25 mouse cellular contexts compared by ENCODE assay signal in genomic region chr6:85234796-85235195, GRCm38 (mm10). TPM values are rescaled to one million over a fixed set of nuclear protein-coding genes. Genes with fewer than 3 reads are reported as not detected.
DNase-seq lines count a peak whose midpoint lies in the region; ATAC-seq and TF ChIP-seq lines count a peak whose summit lies in the region.
"Had no signal": no experiment of that assay in that cellular context is flagged by ENCODE, and none has a peak within 500 bp of the region (broad histone marks: within the 10 kb centered on the region; RNA-seq: fewer than 3 reads in every experiment).

No protein-coding gene starts in this region.

- intact Hi-C loops in heart, adult 2 months (cut with DNase I): loop anchor here (5.0 kb wide), 1 partner anchor 72 kb away; no protein-coding TSS in a partner anchor

- H3K9me3 ChIP-seq in heart, embryonic 10.5 days: no peaks in the 10 kb centered on the region
- no peaks in the 10 kb centered on the region for H3K9me3 ChIP-seq in limb, embryonic 10.5 days (replicated peaks)
- no peaks in the 10 kb centered on the region for H3K9me3 ChIP-seq in stomach, postnatal 0 days (ENCODE audit: control insufficient read depth, low read length)
- H3K9me3 ChIP-seq: heart, embryonic 12.5 days; hindbrain, embryonic 10.5 days; megakaryocyte, embryonic 14.5 days; neural tube, embryonic 15.5 days had no signal

- no peak for TF ChIP-seq POLR2A in heart, adult 2 months (IDR thresholded peaks at IDR 0.05; ENCODE audit: insufficient read depth, low read depth, low read length)

- no peak for TF ChIP-seq EP300 in heart, adult 2 months (IDR thresholded peaks at IDR 0.05; ENCODE audit: insufficient read depth, low read depth, low read length)
- no peak for TF ChIP-seq EP300 in stomach, postnatal 0 days (optimal IDR thresholded peaks at IDR 0.05)

- H3K4me1 ChIP-seq in heart, embryonic 10.5 days: peaks cover 35% of the 10 kb centered on the region
- no peaks in the 10 kb centered on the region; the same call in 1 of the 2 replicates for H3K4me1 ChIP-seq in heart, adult 2 months (ENCODE audit: control insufficient read depth, insufficient read depth, low read length)
- H3K4me1 ChIP-seq in limb, embryonic 10.5 days: peaks cover 36% of the 10 kb centered on the region
- H3K4me1 ChIP-seq in stomach, postnatal 0 days (replicated peaks; ENCODE audit: control insufficient read depth, insufficient read depth): no peaks in the 10 kb centered on the region

- H3K36me3 ChIP-seq in heart, embryonic 10.5 days: no peaks in the 10 kb centered on the region
- H3K36me3 ChIP-seq in heart, adult 2 months (ENCODE audit: control insufficient read depth, insufficient read depth, low read length): no peaks in the 10 kb centered on the region
- no peaks in the 10 kb centered on the region for H3K36me3 ChIP-seq in limb, embryonic 10.5 days
- H3K36me3 ChIP-seq in stomach, postnatal 0 days (ENCODE audit: control insufficient read depth, insufficient read depth, low read length): no peaks in the 10 kb centered on the region
- H3K36me3 ChIP-seq: heart, embryonic 12.5 days; hindbrain, embryonic 10.5 days; neural tube, embryonic 15.5 days had no signal

- WGBS in heart, embryonic 10.5 days: 43% methylated on average over 5 of the region's 5 CpGs
- WGBS in heart, adult 2 months: 61% methylated on average over 5 of the region's 5 CpGs
- WGBS in limb, embryonic 10.5 days: 33% methylated on average over 5 of the region's 5 CpGs
- 32% methylated on average over 5 of the region's 5 CpGs for WGBS in stomach, postnatal 0 days

- no peak overlapping the region for H3K4me2 ChIP-seq in stomach, postnatal 0 days (replicated peaks; ENCODE audit: low read depth)
- H3K4me2 ChIP-seq: heart, embryonic 12.5 days; lung, embryonic 14.5 days; neural tube, embryonic 15.5 days had no signal

- H3K79me2 ChIP-seq in heart, adult 2 months (replicated peaks; ENCODE audit: control insufficient read depth, insufficient read depth, low read length): no peaks in the 10 kb centered on the region

- TF ChIP-seq CTCF in heart, adult 2 months (IDR thresholded peaks at IDR 0.05): no peak
- no peak for TF ChIP-seq CTCF in stomach, postnatal 0 days (IDR thresholded peaks at IDR 0.05; ENCODE audit: low read depth)

- no peak for ATAC-seq in stomach, postnatal 0 days (ENCODE audit: low FRiP score, low TSS enrichment)
- ATAC-seq in inflammation-experienced regulatory T-cells, adult 6 months: no peak
- ATAC-seq in monocyte, adult 5-6 weeks (replicated peaks; ENCODE audit: insufficient number of reproducible peaks, low FRiP score, low TSS enrichment, poor library complexity, severe bottlenecking): no peak
- ATAC-seq: CD4-positive, CD25-positive, alpha-beta regulatory T cell, adult 4 months; hindbrain, embryonic 16.5 days; intestine, embryonic 16.5 days had no signal

- peak overlapping the region; percentile 42; the same call in 1 of the 2 replicates for H3K27ac ChIP-seq in heart, embryonic 10.5 days
- no peak overlapping the region for H3K27ac ChIP-seq in heart, adult 2 months
- peak overlapping the region; percentile 20; the same call in 1 of the 2 replicates for H3K27ac ChIP-seq in limb, embryonic 10.5 days
- H3K27ac ChIP-seq in stomach, postnatal 0 days (replicated peaks): no peak overlapping the region
- H3K27ac ChIP-seq: layer of hippocampus, adult 2 months; liver, embryonic 14.5 days; neural tube, embryonic 15.5 days had no signal

- peaks cover 53% of the 10 kb centered on the region for H3K27me3 ChIP-seq in heart, embryonic 10.5 days (ENCODE audit: insufficient read depth, poor library complexity, severe bottlenecking)
- H3K27me3 ChIP-seq in heart, adult 2 months (ENCODE audit: control insufficient read depth, insufficient read depth, low read length): no peaks in the 10 kb centered on the region
- peaks cover 55% of the 10 kb centered on the region for H3K27me3 ChIP-seq in limb, embryonic 10.5 days (ENCODE audit: low read depth, poor library complexity, severe bottlenecking)
- no peaks in the 10 kb centered on the region for H3K27me3 ChIP-seq in stomach, postnatal 0 days (ENCODE audit: control insufficient read depth, insufficient read depth, low read length)
- H3K27me3 ChIP-seq: neural tube, embryonic 15.5 days had no signal

- no peak overlapping the region for H3K4me3 ChIP-seq in heart, embryonic 10.5 days
- H3K4me3 ChIP-seq in heart, adult 2 months: no peak overlapping the region
- H3K4me3 ChIP-seq in limb, embryonic 10.5 days: no peak overlapping the region
- H3K4me3 ChIP-seq in stomach, postnatal 0 days (ENCODE audit: low read depth, low read length): no peak overlapping the region
- H3K4me3 ChIP-seq: heart, embryonic 12.5 days; hindbrain, embryonic 10.5 days; layer of hippocampus, adult 2 months; megakaryocyte, embryonic 14.5 days; neural tube, embryonic 15.5 days had no signal

- no peak overlapping the region for H3K9ac ChIP-seq in heart, adult 2 months (ENCODE audit: low read depth, low read length)
- peak overlapping the region; percentile 18; the same call in 1 of the 2 replicates for H3K9ac ChIP-seq in stomach, postnatal 0 days (ENCODE audit: low read length)
- H3K9ac ChIP-seq: heart, embryonic 12.5 days; liver, embryonic 14.5 days; lung, embryonic 14.5 days; neural tube, embryonic 15.5 days had no signal

- DNase-seq in heart, embryonic 10.5 days (ENCODE audit: low spot score): no peak
- no peak for DNase-seq in heart, adult 2 months
- DNase-seq in R1 (ENCODE audit: low read depth, low spot score): peak; percentile 59
- DNase-seq in limb, embryonic 10.5 days (ENCODE audit: low spot score): no peak
- no peak for DNase-seq in stomach, postnatal 0 days (ENCODE audit: low spot score)
- DNase-seq: cerebellum, adult 11 months; cerebellum, postnatal 14 days; kidney, postnatal 25 days; lung, embryonic 14.5 days; thymus, postnatal 14 days had no signal

RNA-seq across cellular contexts. Expression of gene Emx1, which starts 47.6 kb away (rescaled TPM):
- 0.15 and 0.85 TPM in 2 replicates for polyA plus RNA-seq in heart, embryonic 10.5 days (2016; fragmentation: Nextera tagmentation; extraction: Ambion mirVana)
- not detected for total RNA-seq in heart, adult 2 months (2021)
- not detected in 2 replicates for polyA plus RNA-seq in heart, adult 2 months (2012; rRNA removed)
- polyA plus RNA-seq in limb, embryonic 10.5 days (2016; fragmentation: Nextera tagmentation; extraction: Ambion mirVana): 1.8 and 3.9 TPM in 2 replicates
- not detected in 2 replicates for polyA plus RNA-seq in stomach, postnatal 0 days (2015; fragmentation: Nextera tagmentation; extraction: Ambion mirVana)
- not detected for polyA plus RNA-seq in inflammation-experienced regulatory T-cells, adult 6 months (2017; shearing (Covaris generic))
- total RNA-seq in monocyte, adult 5-6 weeks (2017): not detected in 3 replicates
- total RNA-seq: gastrocnemius, adult 8-10 months; granulocyte monocyte progenitor cell, adult 5-6 weeks; heart, postnatal 10 days; MEL had no signal
- polyA plus RNA-seq: CD4-positive, CD25-positive, alpha-beta regulatory T cell, adult 4 months; heart, embryonic 12.5 days; hindbrain, embryonic 16.5 days; lung, embryonic 14.5 days; neural tube, embryonic 15.5 days had no signal

Comparison
In these comparisons a context has a peak if more than half of its experiments do, and no peak if none do; other contexts are left out.
1. H3K27ac ChIP-seq: peak in heart, embryonic 10.5 days (single experiment) and limb, embryonic 10.5 days (single experiment); none in heart, adult 2 months (single experiment) and stomach, postnatal 0 days (single experiment).